Mouse (Mus musculus) heart, postnatal 0 days (tissue): ENCODE results near the gene Dock1. TPM values are rescaled to one million over a fixed set of nuclear protein-coding genes. Genes with fewer than 3 reads are reported as not detected.
A peak's percentile ranks its signal among the peaks of the same experiment; 100 is the strongest.

Experiments
- ATAC-seq: fragments of 200-750 bp; cut with Nextera tagmentation; 2 replicates; pipeline ENCODE4 v1.8.0; 2017; ENCODE audit warnings: low read depth, moderate number of reproducible peaks, moderate library complexity; ENCODE audit not compliant: insufficient read depth
- DNase-seq: peaks from one replicate; pipeline ENCODE4 v3.0.0-alpha.2; 2016; ENCODE audit warnings: low spot score
- H3K27ac ChIP-seq: fragments of 300-500 bp; sonication (generic); 2 replicates; pipeline ENCODE4 v1.5.1; 2014; ENCODE audit warnings: low read depth, mild to moderate bottlenecking
- H3K27me3 ChIP-seq: fragments of 300-500 bp; sonication (generic); 2 replicates; pipeline ENCODE4 v1.6.1; 2014; ENCODE audit warnings: low read length, mixed read lengths; ENCODE audit not compliant: control insufficient read depth, insufficient read depth
- H3K36me3 ChIP-seq: fragments of 300-500 bp; sonication (generic); replicated peaks from 2 replicates; pipeline ENCODE4 v1.6.1; 2014; ENCODE audit warnings: low read length, mixed read lengths; ENCODE audit not compliant: control insufficient read depth, insufficient read depth
- H3K4me1 ChIP-seq: fragments of 300-500 bp; sonication (generic); 2 replicates; pipeline ENCODE4 v1.6.1; 2014; ENCODE audit warnings: antibody characterized with exemption; ENCODE audit not compliant: control insufficient read depth, insufficient read depth
- H3K4me2 ChIP-seq: fragments of 300-500 bp; sonication (generic); 2 replicates; pipeline ENCODE4 v1.6.1; 2014; ENCODE audit warnings: low read depth, mild to moderate bottlenecking, low read length, moderate library complexity
- H3K4me3 ChIP-seq: fragments of 300-500 bp; sonication (generic); 2 replicates; pipeline ENCODE4 v1.5.1; 2014; ENCODE audit warnings: low read depth, low read length
- H3K9ac ChIP-seq: fragments of 300-500 bp; sonication (generic); replicated peaks from 2 replicates; pipeline ENCODE4 v1.6.1; 2014; ENCODE audit warnings: low read depth, low read length, mixed read lengths
- H3K9me3 ChIP-seq: fragments of 300-500 bp; sonication (generic); replicated peaks from 2 replicates; pipeline ENCODE4 v1.6.1; 2016; ENCODE audit warnings: low read length; ENCODE audit not compliant: control insufficient read depth
- CTCF ChIP-seq: IDR thresholded peaks from 2 replicates; pipeline ENCODE4 v1.5.1; 2016; ENCODE audit warnings: antibody characterized with exemption, control low read depth, low read depth
- EP300 ChIP-seq: IDR thresholded peaks from 2 replicates; pipeline ENCODE4 v1.6.1; 2016; ENCODE audit warnings: antibody characterized with exemption, low read depth
- WGBS: fragments of 180-500 bp; shearing (Covaris S2); extraction: QIAGEN DNeasy Blood & Tissue Kit; methylation state at CpG from one replicate; pipeline ENCODE4 v1.1.7; 2014; 5-methylcytosine and 5-hydroxymethylcytosine counted together
- polyA plus RNA-seq: library from polyadenylated mRNA; unstranded; fragments of >200 nt; fragmentation: Nextera tagmentation; extraction: Ambion mirVana; gene quantifications from 2 replicates; pipeline ENCODE4 v1.2.1, GENCODE M21; 2015
- total RNA-seq: library from RNA; depleted of rRNA; stranded (reverse); fragments of >200 nt; gene quantifications from 2 replicates; pipeline ENCODE4 v1.2.3, GENCODE M21; 2014; ENCODE audit warnings: low replicate concordance

Gene Dock1
- total and polyA plus RNA-seq, 2 experiments from 2014 or later, result 9.7 to 15.2 TPM

DNA sequence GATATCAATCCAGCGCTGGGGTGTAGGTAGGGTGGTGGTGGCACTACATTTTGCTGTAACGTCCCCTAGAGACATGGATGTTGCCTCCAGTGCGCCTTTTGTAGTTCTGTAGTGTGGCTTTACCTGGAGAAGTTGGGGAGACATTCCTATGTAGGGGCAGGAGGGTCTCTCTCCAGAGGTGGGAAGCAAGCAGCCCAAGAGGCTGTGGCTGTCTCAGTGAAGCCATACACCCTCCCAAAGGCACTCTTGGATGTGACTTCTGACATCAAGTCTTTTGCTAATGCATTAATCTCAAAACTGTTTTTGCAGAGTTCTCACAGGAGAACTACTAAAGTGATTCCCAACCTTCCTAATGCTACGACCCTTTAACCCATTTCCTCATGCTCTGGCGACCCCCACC, 2.7 kb downstream of the Dock1 start:
- Histone ChIP-seq H3K9ac (no peak overlapping the region), H3K4me3 (no peak overlapping the region), H3K4me2 (peak overlapping the region; percentile 3; the same call in 1 of the 2 replicates), H3K9me3 (no peaks in the 10 kb centered on the region), H3K36me3 (no peaks in the 10 kb centered on the region), H3K4me1 (peaks cover 31% of the 10 kb centered on the region), H3K27ac (no peak overlapping the region), H3K27me3 (no peaks in the 10 kb centered on the region)
- DNase-seq, result no peak
- TF ChIP-seq EP300 (no peak), CTCF (no peak)
- no peak for ATAC-seq
- 70% methylated on average over 5 of the region's 5 CpGs for WGBS

GRCm38 (mm10) chr7:134673952-134674351, 3.5 kb downstream of the Dock1 start:
- Histone ChIP-seq H3K4me2 (0 out of 2 replicates have a peak overlapping the region, but pooled peaks have one; percentile 9), H3K36me3 (no peaks in the 10 kb centered on the region), H3K4me3 (no peak overlapping the region), H3K9me3 (no peaks in the 10 kb centered on the region), H3K27ac (peak overlapping the region; percentile 63), H3K4me1 (peaks cover 31% of the 10 kb centered on the region), H3K9ac (no peak overlapping the region), H3K27me3 (no peaks in the 10 kb centered on the region)
- TF ChIP-seq EP300 (no peak), CTCF (no peak)
- ATAC-seq, result no peak
- WGBS, result 51% methylated on average over 9 of the region's 9 CpGs
- DNase-seq, result no peak

DNA sequence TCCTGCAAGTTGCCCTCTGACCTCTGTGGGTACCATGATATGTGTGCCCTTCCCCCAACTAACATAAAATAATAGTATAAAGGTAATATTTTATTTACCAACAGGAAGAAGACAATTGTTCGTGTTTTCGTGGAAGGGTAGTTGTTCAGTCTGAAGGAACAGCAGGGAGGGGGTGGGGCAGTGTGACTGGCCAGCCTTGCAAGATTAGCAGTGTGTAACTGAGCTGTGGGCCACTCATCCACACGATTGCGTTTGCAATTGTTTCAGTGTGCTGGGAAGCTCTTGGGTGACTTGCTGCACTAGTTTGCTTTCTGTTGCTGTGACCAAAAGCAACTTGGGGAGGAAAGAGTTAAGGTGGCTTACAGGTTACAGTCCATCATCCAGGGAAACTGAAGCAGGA, 7.4 kb downstream of the Dock1 start:
- Histone ChIP-seq H3K27ac (no peak overlapping the region), H3K4me1 (peaks cover 19% of the 10 kb centered on the region), H3K9ac (no peak overlapping the region), H3K4me3 (no peak overlapping the region), H3K4me2 (no peak overlapping the region), H3K27me3 (no peaks in the 10 kb centered on the region), H3K9me3 (no peaks in the 10 kb centered on the region), H3K36me3 (no peaks in the 10 kb centered on the region)
- DNase-seq (no peak), ATAC-seq (no peak)
- WGBS, result 57% methylated on average over 4 of the region's 4 CpGs
- TF ChIP-seq EP300, result no peak

DNA sequence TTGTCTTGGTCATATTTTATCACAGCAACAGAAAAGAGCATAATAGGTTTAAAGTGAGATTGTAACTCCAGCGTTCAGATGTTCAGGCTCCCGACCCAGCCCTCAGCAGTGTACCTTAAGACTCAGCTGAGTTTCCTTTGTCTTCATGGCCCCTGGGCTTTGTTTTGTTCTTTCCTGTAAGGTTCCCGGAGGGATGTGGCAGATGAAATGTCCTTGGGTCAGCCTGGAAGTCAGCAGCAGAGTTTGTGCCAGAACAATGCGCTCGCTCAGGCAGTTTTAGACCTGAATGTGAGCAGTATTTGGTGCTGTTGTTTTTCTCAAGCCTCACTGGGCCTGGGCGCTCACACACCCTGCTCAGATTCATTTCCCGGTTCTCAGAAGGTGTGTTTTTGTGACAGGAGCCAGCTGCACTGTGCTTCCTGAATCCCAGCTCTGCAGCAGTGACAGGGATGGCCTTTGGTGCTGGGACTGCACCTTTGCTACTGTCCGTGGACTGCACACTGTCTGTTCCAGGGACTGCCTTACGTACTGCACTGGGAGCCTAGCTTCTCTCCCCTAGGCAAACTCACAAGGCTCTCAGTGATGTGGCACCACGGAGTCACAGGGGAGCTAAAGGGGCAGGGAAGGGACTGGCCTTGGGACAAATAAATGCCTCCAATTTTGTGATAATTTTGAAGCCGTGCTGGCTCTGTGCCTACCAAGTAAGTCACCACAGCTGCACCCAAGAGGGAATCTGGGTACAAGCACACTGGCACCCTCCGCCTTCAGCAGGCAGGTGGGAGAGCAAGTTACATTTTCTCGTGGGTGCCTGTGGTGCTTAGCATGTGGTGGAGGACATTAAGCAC, 9.1 kb downstream of the Dock1 start:
- WGBS, result 51% methylated on average over 13 of the region's 13 CpGs
- H3K4me3 ChIP-seq, result no peak overlapping the region
- H3K9ac ChIP-seq, result no peak overlapping the region
- H3K9me3 ChIP-seq, result no peaks in the 10 kb centered on the region
- ATAC-seq (peak; percentile 52; the same call in 1 of the 2 replicates), DNase-seq (no peak)
- no peaks in the 10 kb centered on the region for H3K27me3 ChIP-seq
- H3K4me1 ChIP-seq, result peaks cover 12% of the 10 kb centered on the region
- H3K36me3 ChIP-seq, result no peaks in the 10 kb centered on the region
- TF ChIP-seq CTCF (no peak), EP300 (no peak)
- no peak overlapping the region for H3K4me2 ChIP-seq
- H3K27ac ChIP-seq, result peak overlapping the region; percentile 70

DNA sequence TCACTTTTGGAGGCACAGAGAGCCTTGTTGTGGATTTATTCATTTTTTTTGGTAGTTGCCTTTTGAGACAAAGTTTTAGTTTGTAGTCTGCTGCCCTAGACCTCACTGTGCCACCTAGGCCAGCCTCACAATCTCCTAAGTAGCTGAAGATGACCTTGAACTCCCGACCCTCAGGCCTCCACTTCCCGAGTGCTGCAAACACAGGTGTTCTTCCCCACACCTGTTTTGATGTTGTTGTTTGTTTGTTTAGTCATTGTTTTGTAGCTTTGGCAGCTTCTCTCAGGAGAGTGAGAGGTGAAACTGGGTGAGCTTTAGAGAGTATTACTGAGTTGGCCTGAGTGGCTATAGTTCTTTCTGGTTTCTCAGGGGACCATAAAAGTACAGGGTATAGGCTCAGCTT, 9.7 kb downstream of the Dock1 start:
- Histone ChIP-seq H3K9me3 (no peaks in the 10 kb centered on the region), H3K36me3 (no peaks in the 10 kb centered on the region), H3K4me3 (no peak overlapping the region), H3K4me1 (peaks cover 9% of the 10 kb centered on the region; the same call in 1 of the 2 replicates), H3K27me3 (no peaks in the 10 kb centered on the region), H3K27ac (peak overlapping the region; percentile 70), H3K9ac (no peak overlapping the region), H3K4me2 (no peak overlapping the region)
- WGBS, result 64% methylated on average over 2 of the region's 2 CpGs
- no peak for TF ChIP-seq CTCF
- no peak for TF ChIP-seq EP300
- DNase-seq (no peak), ATAC-seq (no peak)
